8 mouse cellular contexts compared by ENCODE assay signal in the genomic region with DNA sequence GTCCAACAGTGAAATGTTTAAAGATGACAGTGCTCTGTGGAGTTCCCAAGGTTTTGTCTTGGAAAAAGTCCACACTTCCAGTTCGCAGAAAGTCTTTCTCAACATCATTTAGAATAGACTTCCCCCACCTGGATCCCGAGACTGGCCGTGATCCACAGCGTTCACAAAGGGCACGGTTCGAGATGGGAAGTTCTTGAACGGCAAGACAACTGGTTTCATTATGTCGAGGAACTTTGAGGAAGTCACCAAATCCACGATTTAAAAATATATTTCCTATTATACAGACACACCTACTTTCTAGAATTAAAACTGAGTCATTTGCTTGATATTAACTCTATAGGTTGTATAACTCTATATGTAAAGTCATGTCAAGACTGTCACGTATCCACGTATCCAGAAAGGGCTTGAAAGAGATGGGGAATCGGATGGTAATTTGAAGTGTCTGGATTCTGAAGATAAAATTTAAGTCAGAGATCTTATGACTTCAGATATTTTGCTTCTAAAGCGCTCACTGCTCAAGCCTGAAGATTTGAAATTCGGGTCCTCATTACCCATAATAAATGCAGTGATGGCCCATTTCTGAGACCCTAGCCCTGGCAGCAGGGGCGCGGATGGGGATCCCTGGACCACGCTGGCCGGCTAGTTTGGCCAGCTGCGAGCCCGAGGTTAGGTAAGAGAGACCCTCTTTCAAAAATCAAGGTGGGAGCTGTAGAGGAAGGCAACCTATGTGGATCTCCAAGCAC. TPM values are rescaled to one million over a fixed set of nuclear protein-coding genes. Genes with fewer than 3 reads are reported as not detected.
A peak's percentile ranks its signal among the peaks of the same experiment; 100 is the strongest.
DNase-seq lines count a peak whose midpoint lies in the region; ATAC-seq and TF ChIP-seq lines count a peak whose summit lies in the region.

No protein-coding gene starts in this region.

- no peak for TF ChIP-seq EP300 in lung, postnatal 0 days (IDR thresholded peaks at IDR 0.05)

- no peaks in the 10 kb centered on the region for H3K27me3 ChIP-seq in heart, embryonic 10.5 days (ENCODE audit: insufficient read depth, poor library complexity, severe bottlenecking)
- H3K27me3 ChIP-seq in heart, embryonic 16.5 days (ENCODE audit: control insufficient read depth, insufficient read depth, low read length), result no peaks in the 10 kb centered on the region
- no peaks in the 10 kb centered on the region for H3K27me3 ChIP-seq in lung, postnatal 0 days (replicated peaks; ENCODE audit: insufficient read depth, low read length)

- peaks cover 5% of the 10 kb centered on the region; the same call in 1 of the 2 replicates for H3K4me1 ChIP-seq in heart, embryonic 10.5 days
- peaks cover 13% of the 10 kb centered on the region for H3K4me1 ChIP-seq in heart, embryonic 16.5 days (ENCODE audit: control insufficient read depth, insufficient read depth, low read length)
- H3K4me1 ChIP-seq in lung, postnatal 0 days (ENCODE audit: insufficient read depth, low read depth, low read length), result peaks cover 3% of the 10 kb centered on the region; the same call in 1 of the 2 replicates

- peak overlapping the region; percentile 73 for H3K9ac ChIP-seq in heart, embryonic 16.5 days (ENCODE audit: low read length)
- peak overlapping the region; percentile 27; the same call in 1 of the 2 replicates for H3K9ac ChIP-seq in lung, postnatal 0 days (replicated peaks; ENCODE audit: low read depth)

- H3K36me3 ChIP-seq in heart, embryonic 10.5 days, result no peaks in the 10 kb centered on the region
- H3K36me3 ChIP-seq in heart, embryonic 16.5 days (ENCODE audit: control insufficient read depth, insufficient read depth), result no peaks in the 10 kb centered on the region
- no peaks in the 10 kb centered on the region for H3K36me3 ChIP-seq in lung, postnatal 0 days (ENCODE audit: insufficient read depth, low read length)

- no peaks in the 10 kb centered on the region for H3K9me3 ChIP-seq in heart, embryonic 10.5 days
- H3K9me3 ChIP-seq in heart, embryonic 16.5 days (replicated peaks; ENCODE audit: control insufficient read depth, low read length), result no peaks in the 10 kb centered on the region
- no peaks in the 10 kb centered on the region for H3K9me3 ChIP-seq in lung, postnatal 0 days (ENCODE audit: low read length)

- no peak for DNase-seq in heart, embryonic 10.5 days (ENCODE audit: low spot score)
- no peak for DNase-seq in heart, adult 8-10 months (ENCODE audit: low spot score)
- DNase-seq in CD4-positive helper T cell, adult 2 months (ENCODE audit: low read depth, low spot score), result peak; percentile 20
- DNase-seq in lung, postnatal 0 days (ENCODE audit: low spot score), result no peak
- no peak for DNase-seq in urinary bladder, postnatal 25 days (ENCODE audit: low spot score)
- no peak for DNase-seq in embryo, embryonic 11 days
- no peak for DNase-seq in MN1 (ENCODE audit: low spot score)

- TF ChIP-seq CTCF in lung, postnatal 0 days (IDR thresholded peaks at IDR 0.05), result no peak

- peak overlapping the region; percentile 91 for H3K4me2 ChIP-seq in heart, embryonic 16.5 days (ENCODE audit: low read depth, low read length)
- H3K4me2 ChIP-seq in lung, postnatal 0 days (replicated peaks; ENCODE audit: low read depth, low read length), result peak overlapping the region; percentile 67

- H3K27ac ChIP-seq in heart, embryonic 10.5 days, result peak overlapping the region; percentile 48; the same call in 1 of the 2 replicates
- peak overlapping the region; percentile 62 for H3K27ac ChIP-seq in heart, embryonic 16.5 days (ENCODE audit: low read length)
- H3K27ac ChIP-seq in lung, postnatal 0 days (ENCODE audit: low read length), result peak overlapping the region; percentile 78; the same call in 1 of the 2 replicates

- H3K4me3 ChIP-seq in heart, embryonic 10.5 days, result peak overlapping the region; percentile 65
- peak overlapping the region; percentile 83 for H3K4me3 ChIP-seq in heart, embryonic 16.5 days (ENCODE audit: low read length)
- peak overlapping the region; percentile 56 for H3K4me3 ChIP-seq in lung, postnatal 0 days (ENCODE audit: low read depth, low read length)

- WGBS in heart, embryonic 10.5 days, result 47% methylated on average over 20 of the region's 20 CpGs
- WGBS in heart, embryonic 16.5 days, result 47% methylated on average over 20 of the region's 20 CpGs
- 44% methylated on average over 20 of the region's 20 CpGs for WGBS in lung, postnatal 0 days

- no peak for ATAC-seq in heart, embryonic 16.5 days (replicated peaks; ENCODE audit: extremely low read depth, insufficient read depth, low FRiP score)
- no peak for ATAC-seq in lung, postnatal 0 days

RNA-seq across cellular contexts. Expression of gene Plgrkt, which starts 0.8 kb away (rescaled TPM):
- 41.5 and 42.5 TPM in 2 replicates for polyA plus RNA-seq in heart, embryonic 10.5 days (2016; fragmentation: Nextera tagmentation; extraction: Ambion mirVana)
- total RNA-seq in heart, adult 8-10 months (2022), result 10 to 100 TPM; 26.7 to 34.5 (median 28.7) TPM
- 53.1 and 88.0 TPM in 2 replicates for polyA plus RNA-seq in heart, embryonic 16.5 days (2015; fragmentation: Nextera tagmentation; extraction: Ambion mirVana)
- 50.6 and 56.3 TPM in 2 replicates for polyA plus RNA-seq in lung, postnatal 0 days (2015; fragmentation: Nextera tagmentation; extraction: Ambion mirVana)

RNA-seq across cellular contexts. Expression of gene Cd274, which starts 0.9 kb away (rescaled TPM):
- 0.39 and 0.41 TPM in 2 replicates for polyA plus RNA-seq in heart, embryonic 10.5 days (2016; fragmentation: Nextera tagmentation; extraction: Ambion mirVana)
- 1 to 10 TPM; 3.0 to 3.6 (median 3.4) TPM for total RNA-seq in heart, adult 8-10 months (2022)
- polyA plus RNA-seq in heart, embryonic 16.5 days (2015; fragmentation: Nextera tagmentation; extraction: Ambion mirVana), result 1.6 and 4.1 TPM in 2 replicates
- polyA plus RNA-seq in lung, postnatal 0 days (2015; fragmentation: Nextera tagmentation; extraction: Ambion mirVana), result 0.57 and 0.79 TPM in 2 replicates

RNA-seq across cellular contexts. Expression of gene Rln1, which starts 31.9 kb away (rescaled TPM):
- polyA plus RNA-seq in heart, embryonic 10.5 days (2016; fragmentation: Nextera tagmentation; extraction: Ambion mirVana), result 0.38 TPM in 1 of 2 replicates, not detected in the other
- not detected for total RNA-seq in heart, adult 8-10 months (2022)
- polyA plus RNA-seq in heart, embryonic 16.5 days (2015; fragmentation: Nextera tagmentation; extraction: Ambion mirVana), result not detected in 2 replicates
- 0.11 TPM in 1 of 2 replicates, not detected in the other for polyA plus RNA-seq in lung, postnatal 0 days (2015; fragmentation: Nextera tagmentation; extraction: Ambion mirVana)

RNA-seq across cellular contexts. Expression of gene Insl6, which starts 41.2 kb away (rescaled TPM):
- polyA plus RNA-seq in heart, embryonic 10.5 days (2016; fragmentation: Nextera tagmentation; extraction: Ambion mirVana), result 4.6 and 6.5 TPM in 2 replicates
- under 1 TPM in 1 of 4 experiments, not detected in 3; 0.63 TPM for total RNA-seq in heart, adult 8-10 months (2022)
- polyA plus RNA-seq in heart, embryonic 16.5 days (2015; fragmentation: Nextera tagmentation; extraction: Ambion mirVana), result 4.0 and 4.7 TPM in 2 replicates
- polyA plus RNA-seq in lung, postnatal 0 days (2015; fragmentation: Nextera tagmentation; extraction: Ambion mirVana), result 0.57 and 1.5 TPM in 2 replicates

RNA-seq across cellular contexts. Expression of gene Pdcd1lg2, which starts 44.3 kb away (rescaled TPM):
- polyA plus RNA-seq in heart, embryonic 10.5 days (2016; fragmentation: Nextera tagmentation; extraction: Ambion mirVana), result not detected in 2 replicates
- under 1 TPM in 1 of 4 experiments, not detected in 3; 0.31 TPM for total RNA-seq in heart, adult 8-10 months (2022)
- 0.26 and 0.41 TPM in 2 replicates for polyA plus RNA-seq in heart, embryonic 16.5 days (2015; fragmentation: Nextera tagmentation; extraction: Ambion mirVana)
- polyA plus RNA-seq in lung, postnatal 0 days (2015; fragmentation: Nextera tagmentation; extraction: Ambion mirVana), result 0.15 and 0.26 TPM in 2 replicates
